Mouse (Mus musculus): ENCODE measurements around the gene Chchd3.

- TF ChIP-seq CTCF (conservative IDR thresholded peaks at IDR 0.05; ENCODE audit: insufficient read depth, insufficient read length, low read depth, low read length) (no peak), POLR2A (IDR thresholded peaks at IDR 0.05; ENCODE audit: low read depth, low read length) (no peak)
Measured at GRCm38 (mm10) chr6:33004607-33005006, 55.5 kb downstream of the Chchd3 start.

Measured in kidney, adult 2 months (tissue).